Mouse (Mus musculus): ENCODE data around the gene Mcur1. TPM values are rescaled to one million over a fixed set of nuclear protein-coding genes. Genes with fewer than 3 reads are reported as not detected.

Gene Mcur1
- 13.9 and 17.0 TPM in 2 replicates for polyA plus RNA-seq (2014; fragmentation: Nextera tagmentation; extraction: Ambion mirVana)

- WGBS, result under 1% methylated on average over 76 of the region's 100 CpGs
- H3K9me3 ChIP-seq (ENCODE audit: control insufficient read depth, low read length), result no peaks in the 10 kb centered on the region
- peak within 1 kb of the TSS; percentile 63 for H3K4me3 ChIP-seq (ENCODE audit: low read depth, low read length)
- H3K27me3 ChIP-seq (ENCODE audit: control insufficient read depth, insufficient read depth, low read length), result no peaks in the 10 kb centered on the region
- peak within 1 kb of the TSS; percentile 85 for H3K9ac ChIP-seq (ENCODE audit: low read length)
- no peaks in the 10 kb centered on the region for H3K4me1 ChIP-seq (ENCODE audit: control insufficient read depth, insufficient read depth, low read length)
- ATAC-seq (ENCODE audit: insufficient number of reproducible peaks, low FRiP score, low TSS enrichment, low read depth), result peak; percentile 93
- peak; percentile 97 for DNase-seq (ENCODE audit: low spot score)
- peak within 1 kb of the TSS; percentile 84 for H3K4me2 ChIP-seq (ENCODE audit: low read depth, severe bottlenecking)
- H3K36me3 ChIP-seq (ENCODE audit: control insufficient read depth, insufficient read depth, low read length), result no peaks in the 10 kb centered on the region
- H3K27ac ChIP-seq (replicated peaks; ENCODE audit: low read depth, low read length), result peak within 1 kb of the TSS; percentile 85
Measured at GRCm38 (mm10) chr13:43559711-43560457, at the start of gene Mcur1. Gene Mcur1 (minus strand): TSS chr13:43560191.

GRCm38 (mm10) chr13:43608854-43609253, 48.9 kb upstream of the Mcur1 start:
- DNase-seq (ENCODE audit: low spot score), result peak; percentile 14
- no peaks in the 10 kb centered on the region for H3K9me3 ChIP-seq (ENCODE audit: control insufficient read depth, low read length)

DNA sequence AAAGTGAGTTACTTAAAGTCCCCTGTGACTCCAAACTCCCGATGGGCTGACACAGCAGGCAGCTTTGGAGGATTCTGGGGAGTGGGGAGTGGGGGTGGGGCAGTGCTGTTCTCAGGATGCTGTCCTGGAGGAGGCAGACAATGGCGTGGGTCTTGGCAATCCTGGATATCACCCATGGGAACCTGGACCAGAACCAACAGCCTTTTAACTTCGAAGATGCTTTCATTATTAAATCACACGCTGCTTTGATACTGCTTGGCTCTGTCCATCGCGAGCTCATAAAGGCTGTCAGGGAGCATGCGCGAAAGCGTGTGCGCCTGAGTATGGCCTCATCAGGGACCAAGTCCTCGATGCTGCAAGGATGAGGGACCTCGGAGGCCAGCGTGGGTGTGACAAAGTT, 43.1 kb upstream of the Mcur1 start:
- H3K27ac ChIP-seq (replicated peaks; ENCODE audit: low read depth, low read length), result no peak overlapping the region
- DNase-seq (ENCODE audit: low spot score), result peak; percentile 15
- 81% methylated on average over 13 of the region's 13 CpGs for WGBS
- H3K9me3 ChIP-seq (ENCODE audit: control insufficient read depth, low read length), result no peaks in the 10 kb centered on the region
- H3K4me2 ChIP-seq (ENCODE audit: low read depth, severe bottlenecking), result no peak overlapping the region
- H3K36me3 ChIP-seq (ENCODE audit: control insufficient read depth, insufficient read depth, low read length), result no peaks in the 10 kb centered on the region
- H3K27me3 ChIP-seq (ENCODE audit: control insufficient read depth, insufficient read depth, low read length), result no peaks in the 10 kb centered on the region
- no peak for ATAC-seq (ENCODE audit: insufficient number of reproducible peaks, low FRiP score, low TSS enrichment, low read depth)
- no peaks in the 10 kb centered on the region for H3K4me1 ChIP-seq (ENCODE audit: control insufficient read depth, insufficient read depth, low read length)
- H3K4me3 ChIP-seq (ENCODE audit: low read depth, low read length), result no peak overlapping the region
- H3K9ac ChIP-seq (ENCODE audit: low read length), result no peak overlapping the region

More at GRCm38 (mm10) chr13:43608854-43609253, 48.9 kb upstream of the Mcur1 start:
- H3K9ac ChIP-seq (ENCODE audit: low read length), result no peak overlapping the region
- no peaks in the 10 kb centered on the region for H3K4me1 ChIP-seq (ENCODE audit: control insufficient read depth, insufficient read depth, low read length)
- H3K4me2 ChIP-seq (ENCODE audit: low read depth, severe bottlenecking), result no peak overlapping the region
- H3K27ac ChIP-seq (replicated peaks; ENCODE audit: low read depth, low read length), result no peak overlapping the region
- no peak overlapping the region for H3K4me3 ChIP-seq (ENCODE audit: low read depth, low read length)
- WGBS, result 81% methylated on average over 6 of the region's 6 CpGs
- no peaks in the 10 kb centered on the region for H3K27me3 ChIP-seq (ENCODE audit: control insufficient read depth, insufficient read depth, low read length)
- ATAC-seq (ENCODE audit: insufficient number of reproducible peaks, low FRiP score, low TSS enrichment, low read depth), result no peak
- no peaks in the 10 kb centered on the region for H3K36me3 ChIP-seq (ENCODE audit: control insufficient read depth, insufficient read depth, low read length)

GRCm38 (mm10) chr13:43602440-43602839, 42.4 kb upstream of the Mcur1 start:
- no peak overlapping the region for H3K27ac ChIP-seq (replicated peaks; ENCODE audit: low read depth, low read length)
- no peak overlapping the region for H3K4me2 ChIP-seq (ENCODE audit: low read depth, severe bottlenecking)
- DNase-seq (ENCODE audit: low spot score) (peak; percentile 11), ATAC-seq (ENCODE audit: insufficient number of reproducible peaks, low FRiP score, low TSS enrichment, low read depth) (no peak)
- 96% methylated on average over 2 of the region's 2 CpGs for WGBS
- no peaks in the 10 kb centered on the region for H3K9me3 ChIP-seq (ENCODE audit: control insufficient read depth, low read length)
- H3K27me3 ChIP-seq (ENCODE audit: control insufficient read depth, insufficient read depth, low read length), result no peaks in the 10 kb centered on the region
- no peaks in the 10 kb centered on the region for H3K36me3 ChIP-seq (ENCODE audit: control insufficient read depth, insufficient read depth, low read length)
- no peak overlapping the region for H3K4me3 ChIP-seq (ENCODE audit: low read depth, low read length)
- no peak overlapping the region for H3K9ac ChIP-seq (ENCODE audit: low read length)
- no peaks in the 10 kb centered on the region for H3K4me1 ChIP-seq (ENCODE audit: control insufficient read depth, insufficient read depth, low read length)

- Histone ChIP-seq H3K27me3 (ENCODE audit: control insufficient read depth, insufficient read depth, low read length) (no peaks in the 10 kb centered on the region), H3K9ac (ENCODE audit: low read length) (no peak overlapping the region), H3K4me1 (ENCODE audit: control insufficient read depth, insufficient read depth, low read length) (no peaks in the 10 kb centered on the region), H3K4me2 (ENCODE audit: low read depth, severe bottlenecking) (no peak overlapping the region), H3K36me3 (ENCODE audit: control insufficient read depth, insufficient read depth, low read length) (no peaks in the 10 kb centered on the region), H3K9me3 (ENCODE audit: control insufficient read depth, low read length) (no peaks in the 10 kb centered on the region), H3K27ac (replicated peaks; ENCODE audit: low read depth, low read length) (no peak overlapping the region), H3K4me3 (ENCODE audit: low read depth, low read length) (no peak overlapping the region)
- ATAC-seq (ENCODE audit: insufficient number of reproducible peaks, low FRiP score, low TSS enrichment, low read depth) (no peak), DNase-seq (ENCODE audit: low spot score) (no peak)
- 93% methylated on average over 6 of the region's 6 CpGs for WGBS
Measured at GRCm38 (mm10) chr13:43600967-43601366, 41.0 kb upstream of the Mcur1 start.

DNA sequence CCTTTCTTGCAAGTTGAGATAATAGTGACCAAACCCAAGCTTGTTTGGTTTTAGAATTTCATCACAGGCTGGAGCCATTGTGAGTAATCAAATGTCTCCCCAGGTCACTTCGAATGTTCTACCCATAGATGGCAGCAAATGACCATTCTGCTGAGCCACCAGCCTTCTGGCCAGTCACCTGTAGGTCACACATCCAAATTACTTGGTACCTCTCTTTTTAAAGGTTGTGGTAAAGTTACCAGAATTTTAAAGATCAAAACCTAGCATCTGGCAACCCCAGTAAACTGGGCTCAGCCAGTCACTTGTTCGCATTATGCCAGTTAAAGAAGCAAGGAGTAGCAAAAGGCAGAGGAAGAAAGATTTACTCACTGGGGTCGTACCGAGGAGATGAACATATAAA, 35.9 kb upstream of the Mcur1 start:
- Histone ChIP-seq H3K9me3 (ENCODE audit: control insufficient read depth, low read length) (no peaks in the 10 kb centered on the region), H3K4me3 (ENCODE audit: low read depth, low read length) (no peak overlapping the region), H3K4me1 (ENCODE audit: control insufficient read depth, insufficient read depth, low read length) (no peaks in the 10 kb centered on the region), H3K4me2 (ENCODE audit: low read depth, severe bottlenecking) (no peak overlapping the region), H3K27ac (replicated peaks; ENCODE audit: low read depth, low read length) (no peak overlapping the region), H3K36me3 (ENCODE audit: control insufficient read depth, insufficient read depth, low read length) (no peaks in the 10 kb centered on the region), H3K27me3 (ENCODE audit: control insufficient read depth, insufficient read depth, low read length) (no peaks in the 10 kb centered on the region), H3K9ac (ENCODE audit: low read length) (no peak overlapping the region)
- WGBS, result 53% methylated on average over 4 of the region's 4 CpGs
- DNase-seq (ENCODE audit: low spot score) (peak; percentile 76), ATAC-seq (ENCODE audit: insufficient number of reproducible peaks, low FRiP score, low TSS enrichment, low read depth) (no peak)

GRCm38 (mm10) chr13:43592681-43593068, 32.7 kb upstream of the Mcur1 start:
- H3K27ac ChIP-seq (replicated peaks; ENCODE audit: low read depth, low read length), result no peak overlapping the region
- no peaks in the 10 kb centered on the region for H3K27me3 ChIP-seq (ENCODE audit: control insufficient read depth, insufficient read depth, low read length)
- H3K4me2 ChIP-seq (ENCODE audit: low read depth, severe bottlenecking), result no peak overlapping the region
- no peaks in the 10 kb centered on the region for H3K36me3 ChIP-seq (ENCODE audit: control insufficient read depth, insufficient read depth, low read length)
- WGBS, result 66% methylated on average over 8 of the region's 8 CpGs
- no peaks in the 10 kb centered on the region for H3K4me1 ChIP-seq (ENCODE audit: control insufficient read depth, insufficient read depth, low read length)
- DNase-seq (ENCODE audit: low spot score) (no peak), ATAC-seq (ENCODE audit: insufficient number of reproducible peaks, low FRiP score, low TSS enrichment, low read depth) (no peak)
- H3K9me3 ChIP-seq (ENCODE audit: control insufficient read depth, low read length), result no peaks in the 10 kb centered on the region
- H3K4me3 ChIP-seq (ENCODE audit: low read depth, low read length), result no peak overlapping the region
- H3K9ac ChIP-seq (ENCODE audit: low read length), result no peak overlapping the region

- Histone ChIP-seq H3K27me3 (ENCODE audit: control insufficient read depth, insufficient read depth, low read length) (no peaks in the 10 kb centered on the region), H3K9ac (ENCODE audit: low read length) (no peak overlapping the region), H3K4me2 (ENCODE audit: low read depth, severe bottlenecking) (no peak overlapping the region), H3K4me3 (ENCODE audit: low read depth, low read length) (no peak overlapping the region), H3K36me3 (ENCODE audit: control insufficient read depth, insufficient read depth, low read length) (no peaks in the 10 kb centered on the region), H3K9me3 (ENCODE audit: control insufficient read depth, low read length) (no peaks in the 10 kb centered on the region), H3K27ac (replicated peaks; ENCODE audit: low read depth, low read length) (no peak overlapping the region), H3K4me1 (ENCODE audit: control insufficient read depth, insufficient read depth, low read length) (no peaks in the 10 kb centered on the region)
- ATAC-seq (ENCODE audit: insufficient number of reproducible peaks, low FRiP score, low TSS enrichment, low read depth) (no peak), DNase-seq (ENCODE audit: low spot score) (no peak)
- WGBS, result 75% methylated on average over 28 of the region's 28 CpGs
Measured at GRCm38 (mm10) chr13:43591828-43592680, 32.1 kb upstream of the Mcur1 start.

Data from limb, embryonic 11.5 days (tissue).